Mouse (Mus musculus): ENCODE data around the gene 1810030O07Rik. TPM values are rescaled to one million over a fixed set of nuclear protein-coding genes. Genes with fewer than 3 reads are reported as not detected.
"Not testable (repeated sequence)": the region's sequence is repeated elsewhere in the genome, so short reads cannot be mapped to it uniquely, and the experiment has no call there.

1810030O07Rik gene
- 10 to 100 TPM; 14.9 to 18.9 (median 16.9) TPM for total RNA-seq (2022)

DNA sequence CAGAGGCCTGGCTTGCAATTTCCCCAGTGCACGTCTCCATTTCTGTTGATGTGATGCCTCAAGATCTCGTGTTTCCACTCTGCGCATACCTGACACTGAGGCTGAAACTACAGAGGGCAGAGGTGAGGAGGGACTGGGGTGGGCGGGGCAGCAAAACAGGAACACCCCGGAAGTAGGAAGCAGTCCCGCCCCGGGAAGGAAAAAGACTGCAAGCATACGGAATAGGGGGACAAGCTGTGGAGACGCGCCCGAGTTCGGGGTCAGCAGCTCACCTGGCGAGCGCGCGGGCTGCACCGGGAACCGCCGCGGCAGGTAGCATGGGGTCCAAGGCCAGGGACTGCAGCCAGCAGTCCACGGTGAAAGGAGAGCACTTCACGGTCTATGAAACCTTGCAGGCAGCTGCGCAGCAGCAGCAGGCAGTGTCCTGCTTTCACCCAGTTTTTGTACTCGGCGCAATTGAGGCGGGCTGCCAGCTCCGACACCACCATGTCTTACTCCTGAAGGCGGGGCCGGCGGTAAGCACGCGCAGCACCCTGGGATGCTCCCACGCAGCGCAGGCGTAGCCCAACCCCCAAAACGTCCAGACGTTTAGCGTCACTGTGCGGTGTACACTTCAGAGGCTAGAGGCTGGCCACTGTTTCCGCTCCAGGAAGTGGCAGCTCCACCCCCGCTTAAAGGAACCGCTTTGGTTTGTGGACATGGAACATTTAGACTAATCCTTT lies at the start of gene 1810030O07Rik:
TSS of gene 1810030O07Rik (minus strand) at position 615 of the 722 bp plus-strand sequence.
- DNase-seq (ENCODE audit: low spot score in 2 of 2): peak; percentile 66 to 93

DNA sequence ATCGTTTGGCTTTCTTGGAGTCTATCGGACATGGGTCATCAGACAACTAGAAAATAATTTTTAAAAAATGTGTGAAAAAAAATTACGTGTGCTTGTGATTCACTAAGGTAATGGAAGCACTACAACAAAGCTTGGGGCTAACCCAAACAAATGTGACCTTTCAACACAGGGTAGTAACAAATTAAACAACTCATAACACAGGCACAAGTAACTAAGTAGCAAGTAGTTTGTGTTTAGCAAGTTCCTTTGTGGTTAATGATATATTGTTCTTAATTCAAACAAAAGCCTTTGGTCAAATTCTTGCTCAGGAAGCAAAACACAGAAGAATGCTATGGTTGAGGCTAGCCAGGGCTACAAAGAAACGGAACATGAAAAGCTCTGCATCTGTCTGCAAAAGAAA lies 42.6 kb upstream of the 1810030O07Rik start:
- no peak for DNase-seq (ENCODE audit: low spot score in 2 of 2)

DNA sequence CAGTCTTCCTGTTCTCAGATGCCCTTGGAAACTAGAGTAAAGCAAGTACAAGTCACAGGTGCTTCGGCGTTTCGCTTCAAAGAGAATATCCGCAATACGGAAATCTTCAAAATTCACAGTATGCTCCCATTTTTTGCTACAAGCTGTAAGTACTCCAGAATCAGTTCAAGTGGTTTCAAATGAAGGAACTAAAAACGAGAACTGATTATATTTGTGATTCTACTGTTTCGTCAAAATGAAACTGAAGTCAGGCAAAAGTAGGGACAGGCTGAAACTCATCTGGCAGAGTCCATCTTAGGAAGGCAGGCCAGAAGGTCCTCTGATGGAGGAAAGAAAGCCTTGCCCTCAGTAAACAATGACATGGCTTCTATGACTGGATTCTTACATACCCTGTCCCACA lies 40.3 kb upstream of the 1810030O07Rik start:
- no peak for DNase-seq (ENCODE audit: low spot score in 2 of 2)

DNA sequence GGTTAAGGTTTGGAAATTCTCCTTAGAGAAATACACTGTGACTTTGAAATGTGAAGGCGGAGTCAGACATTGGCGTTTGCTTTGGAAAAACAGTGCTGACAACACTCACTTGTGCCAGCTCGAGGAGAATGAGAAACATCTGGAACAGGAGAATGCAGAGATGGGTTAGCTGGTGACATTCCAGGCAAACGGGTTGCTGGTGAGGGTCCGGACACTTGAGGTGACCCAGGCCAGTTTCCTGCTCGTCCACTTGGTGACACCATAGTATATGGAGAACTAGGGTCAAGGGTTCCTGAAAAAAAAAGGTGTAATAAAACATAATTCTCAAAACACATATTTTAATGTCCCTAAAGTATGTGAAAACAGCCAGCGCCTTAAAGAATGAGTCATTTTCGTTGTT lies 13.4 kb upstream of the 1810030O07Rik start:
- no peak for DNase-seq (ENCODE audit: low spot score in 2 of 2)

DNA sequence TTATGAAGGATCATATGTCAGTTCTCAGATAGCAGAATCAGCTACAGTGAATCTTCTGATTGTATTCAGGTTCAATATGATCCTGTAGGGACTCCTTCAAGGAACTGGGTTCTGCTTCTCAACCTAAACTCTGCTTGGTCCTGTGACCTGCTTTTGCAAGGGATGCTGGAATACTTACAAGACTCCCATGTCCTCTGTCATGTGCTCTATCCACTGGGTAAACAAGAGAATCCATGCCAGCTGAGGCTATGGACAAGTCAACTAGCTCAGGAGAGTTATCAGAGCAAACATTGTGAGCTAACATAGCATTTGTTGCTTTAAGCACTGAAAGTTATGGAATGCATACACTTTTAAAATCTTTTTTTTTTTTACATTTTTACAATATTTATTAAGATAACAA lies 12.6 kb upstream of the 1810030O07Rik start:
- DNase-seq (ENCODE audit: low spot score in 2 of 2): no peak

DNA sequence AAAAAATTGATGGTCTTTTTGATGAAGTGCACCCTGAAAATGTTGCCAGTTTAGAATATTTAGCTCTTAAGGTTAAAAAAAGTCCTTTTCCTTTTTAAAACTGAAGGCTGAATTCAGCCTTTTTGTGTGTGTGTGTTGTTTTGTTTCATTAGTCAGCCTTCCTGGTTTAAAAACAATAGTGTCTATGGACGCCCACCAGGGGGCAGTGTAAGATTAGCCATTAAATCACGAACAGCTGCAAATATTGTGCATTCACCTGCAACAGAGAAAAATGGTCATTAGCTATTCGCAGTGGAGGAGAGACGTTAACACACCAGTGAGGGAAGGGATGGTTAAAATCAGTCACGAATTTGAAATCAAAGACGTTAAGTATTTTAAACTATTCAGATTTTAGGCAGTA lies 3.9 kb upstream of the 1810030O07Rik start:
- no peak for DNase-seq (ENCODE audit: low spot score in 2 of 2)

DNA sequence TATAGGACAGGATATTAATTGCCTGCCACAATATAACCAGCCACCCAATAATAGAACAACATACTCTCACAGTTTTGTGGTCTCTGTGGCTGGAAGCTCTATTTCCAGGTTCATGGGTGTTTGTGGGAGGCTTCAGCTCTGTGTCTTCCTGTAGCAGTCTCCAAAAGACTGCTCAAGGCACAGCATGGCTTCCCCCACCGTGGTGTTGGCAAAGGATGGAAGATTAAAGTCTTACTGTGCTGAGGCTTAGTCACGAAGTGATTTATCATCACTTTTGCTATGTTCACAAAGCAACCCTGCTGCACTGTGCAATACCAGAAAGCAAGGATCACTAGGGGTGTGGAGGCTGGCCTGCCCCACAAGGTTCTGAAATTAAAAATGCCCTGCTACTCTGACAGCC lies 19.6 kb downstream of the 1810030O07Rik start:
- peak in 1 of 2 experiments; percentile 26 for DNase-seq (ENCODE audit: low spot score in 2 of 2)

DNA sequence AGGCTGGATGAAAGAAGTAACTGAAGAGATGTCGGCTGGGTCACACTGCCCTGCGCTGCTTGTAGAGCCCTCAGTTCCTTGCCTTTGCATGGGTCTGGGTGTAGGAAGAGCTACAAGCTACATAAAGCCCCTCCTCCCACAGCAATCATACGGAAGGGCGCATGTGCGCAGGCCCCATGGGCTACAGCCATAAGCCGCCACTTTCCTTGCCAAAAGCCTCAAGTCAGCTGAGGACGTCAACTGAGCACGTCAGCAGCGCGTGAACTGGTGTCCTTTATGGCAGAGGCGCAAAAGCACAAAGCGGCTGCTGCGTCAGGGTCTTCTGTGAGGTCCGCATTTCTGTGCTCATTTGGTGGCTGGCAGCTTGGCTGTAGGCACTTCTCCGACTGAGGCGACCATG lies 21.6 kb downstream of the 1810030O07Rik start:
- DNase-seq (ENCODE audit: low spot score in 2 of 2): no peak

DNA sequence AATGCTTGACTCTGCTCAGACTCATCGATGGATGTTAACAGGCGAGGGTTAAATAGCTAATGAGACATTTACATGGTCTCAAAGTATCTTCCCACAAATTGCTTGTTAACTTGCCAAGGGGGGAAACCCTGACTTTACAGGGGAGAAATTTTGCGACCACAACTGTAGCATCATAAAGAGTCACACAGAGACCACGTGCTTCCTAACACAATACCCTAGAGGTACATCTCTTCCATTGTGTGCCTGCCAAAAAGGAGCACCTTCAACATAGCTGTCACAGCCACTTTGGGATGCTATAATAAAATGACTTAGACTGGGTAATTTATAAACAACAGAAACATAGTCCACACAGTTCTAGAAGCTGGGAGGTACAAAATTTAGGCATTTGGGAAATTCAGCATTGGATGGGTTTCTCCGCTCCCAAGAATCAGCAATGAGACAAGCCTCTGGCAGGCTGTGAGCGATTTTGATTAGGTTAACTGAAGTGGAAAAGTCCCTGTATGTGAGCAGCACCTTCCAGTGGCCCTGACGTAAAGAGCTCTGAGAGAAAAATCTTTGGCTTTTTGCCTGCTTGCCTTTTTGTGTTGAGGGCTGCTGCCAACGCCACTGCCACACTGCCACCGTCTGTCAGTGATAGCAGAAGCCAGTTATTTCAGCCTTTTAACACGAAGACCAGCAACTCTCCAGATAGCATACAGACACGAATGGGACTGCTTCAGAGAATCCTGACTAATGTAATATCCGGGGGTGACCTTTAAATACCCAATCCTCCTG lies 27.8 kb downstream of the 1810030O07Rik start:
- no peak for DNase-seq (ENCODE audit: low spot score in 2 of 2)

DNA sequence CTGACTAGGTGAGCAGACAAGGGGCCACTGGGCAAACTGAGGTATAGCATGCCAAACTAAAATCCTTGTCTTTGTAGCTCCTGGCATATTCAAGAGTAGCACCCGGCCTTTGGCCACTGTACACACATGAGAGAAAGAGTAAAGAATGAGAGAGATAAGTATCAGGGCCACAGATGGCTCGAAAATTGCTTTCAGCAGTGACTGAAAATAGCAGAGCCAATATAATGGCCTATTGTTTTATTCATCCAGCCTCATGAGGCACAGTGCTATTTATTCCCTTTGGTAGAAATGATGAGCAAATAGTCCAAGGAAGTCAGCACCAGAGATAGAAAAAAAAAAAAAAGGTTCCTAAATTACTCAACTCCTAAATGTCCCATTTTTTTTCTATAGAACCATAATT lies 28.5 kb downstream of the 1810030O07Rik start:
- no peak for DNase-seq (ENCODE audit: low spot score in 2 of 2)

DNA sequence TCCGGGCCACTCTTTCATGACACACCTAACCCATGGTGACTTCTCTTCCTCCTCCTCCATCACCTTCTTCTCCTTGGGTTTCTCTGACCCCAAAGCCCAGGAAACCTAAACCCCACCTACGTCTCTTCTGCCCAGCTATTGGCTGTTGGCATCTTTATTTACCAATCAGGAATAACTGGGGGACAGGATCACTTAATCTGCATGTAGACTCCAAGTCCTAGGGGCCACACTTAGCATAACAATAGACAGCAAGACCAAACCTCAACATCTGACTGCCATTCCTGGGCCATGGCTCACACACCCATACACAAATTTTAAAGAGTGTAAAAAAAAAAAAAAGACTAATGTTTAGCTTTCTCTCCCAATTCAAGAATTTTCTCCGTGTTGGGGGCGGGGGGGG lies 48.3 kb downstream of the 1810030O07Rik start:
- no peak for DNase-seq (ENCODE audit: low spot score in 2 of 2)

DNA sequence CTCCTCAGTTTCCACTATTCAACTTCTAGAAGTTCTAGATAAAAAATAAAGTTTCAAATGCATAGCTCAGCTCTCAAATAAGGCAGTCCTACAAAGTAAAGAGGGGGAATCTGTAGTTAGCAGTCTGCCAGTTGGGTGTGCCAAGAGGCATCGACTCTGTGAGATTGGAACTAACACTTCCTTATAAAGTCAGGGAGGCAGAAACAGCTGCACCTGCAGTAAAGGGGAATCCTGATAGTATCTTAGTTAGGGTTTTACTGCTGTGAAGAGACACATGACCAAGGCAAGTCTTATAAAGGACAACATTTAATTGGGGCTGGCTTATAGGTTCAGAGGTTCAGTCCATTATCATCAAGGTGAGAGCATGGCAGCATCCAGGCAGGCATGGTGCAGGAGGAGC lies 61.1 kb downstream of the 1810030O07Rik start:
- not testable (repeated sequence) for DNase-seq (ENCODE audit: low spot score in 2 of 2)

DNA sequence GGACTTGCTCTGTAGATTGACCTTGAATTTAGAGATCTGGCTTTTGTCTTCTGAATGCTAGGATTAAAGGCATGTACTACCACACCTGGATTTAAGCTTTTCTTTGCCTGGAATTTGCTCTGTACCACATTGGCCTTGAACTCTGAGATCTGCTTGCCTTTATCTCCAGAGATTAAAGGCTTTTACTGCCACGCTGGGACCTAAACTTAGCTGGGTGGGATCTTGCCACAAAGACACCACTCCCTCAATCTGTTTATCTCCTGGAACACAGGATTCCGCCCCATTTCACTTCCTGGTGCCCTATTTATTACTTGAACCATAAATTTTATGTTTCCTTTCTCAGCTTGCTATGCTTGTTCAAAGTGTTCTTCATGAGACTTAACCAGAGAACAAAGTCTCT lies 62.3 kb downstream of the 1810030O07Rik start:
- DNase-seq (ENCODE audit: low spot score in 2 of 2): no peak

DNA sequence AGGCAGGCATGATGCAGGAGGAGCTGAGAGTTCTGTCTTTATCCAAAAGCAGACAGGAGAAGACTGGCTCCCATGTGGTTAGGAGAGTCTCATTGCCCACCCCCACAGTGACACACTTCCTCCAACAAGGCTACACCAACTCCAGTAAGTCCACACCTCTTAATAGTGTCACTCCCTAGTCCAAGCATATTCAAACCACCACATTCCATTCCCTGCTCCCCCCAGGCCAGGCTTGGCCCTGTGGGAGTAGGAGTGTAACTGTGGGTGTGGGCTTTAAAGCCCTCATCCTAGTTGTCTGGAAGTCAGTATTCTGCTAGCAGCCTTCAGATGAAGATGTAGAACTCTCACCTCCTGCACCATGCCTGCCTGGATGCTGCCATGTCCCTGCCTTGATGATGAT lies 62.9 kb downstream of the 1810030O07Rik start:
- not testable (repeated sequence) for DNase-seq (ENCODE audit: low spot score in 2 of 2)

Other genes starting within 250 kb of the 1810030O07Rik start
- 100 to 1,000 TPM; 206 to 228 (median 213) TPM for gene Atp6ap2, start 85.9 kb downstream of the 1810030O07Rik start, total RNA-seq (2022)
- gene Med14, start 88.4 kb upstream of the 1810030O07Rik start, total RNA-seq (2022): 10 to 100 TPM; 58.3 to 70.0 (median 69.1) TPM

Data from left cerebral cortex, adult 8-10 months (tissue).